Mouse (Mus musculus) adrenal gland, postnatal 14 days (tissue): ENCODE results near the gene Gm38431. TPM values are rescaled to one million over a fixed set of nuclear protein-coding genes. Genes with fewer than 3 reads are reported as not detected.

Experiments
- DNase-seq: peaks from one replicate; pipeline ENCODE4 v3.0.0; 2021; ENCODE audit warnings: mixed read lengths
- long read RNA-seq, 2 experiments: library from polyadenylated mRNA; stranded (forward); transcript quantifications; one replicate each; pipeline ENCODE4 v2.0.0; 2021
- total RNA-seq: library from RNA; stranded (reverse); gene quantifications from 2 replicates; pipeline ENCODE4 v1.2.3, GENCODE M21; 2021

The Gm38431 gene
- total RNA-seq: 1.4 and 2.1 TPM in 2 replicates
- long read RNA-seq, experiment 1, partial matches to known transcripts: 7 of 8 reads
- long read RNA-seq, experiment 1, other reads (novel, unspliced or antisense): 1 of 8 reads
- long read RNA-seq, experiment 2, partial matches to known transcripts: 1 of 9 reads
- long read RNA-seq, experiment 2, other reads (novel, unspliced or antisense): 8 of 9 reads

DNA sequence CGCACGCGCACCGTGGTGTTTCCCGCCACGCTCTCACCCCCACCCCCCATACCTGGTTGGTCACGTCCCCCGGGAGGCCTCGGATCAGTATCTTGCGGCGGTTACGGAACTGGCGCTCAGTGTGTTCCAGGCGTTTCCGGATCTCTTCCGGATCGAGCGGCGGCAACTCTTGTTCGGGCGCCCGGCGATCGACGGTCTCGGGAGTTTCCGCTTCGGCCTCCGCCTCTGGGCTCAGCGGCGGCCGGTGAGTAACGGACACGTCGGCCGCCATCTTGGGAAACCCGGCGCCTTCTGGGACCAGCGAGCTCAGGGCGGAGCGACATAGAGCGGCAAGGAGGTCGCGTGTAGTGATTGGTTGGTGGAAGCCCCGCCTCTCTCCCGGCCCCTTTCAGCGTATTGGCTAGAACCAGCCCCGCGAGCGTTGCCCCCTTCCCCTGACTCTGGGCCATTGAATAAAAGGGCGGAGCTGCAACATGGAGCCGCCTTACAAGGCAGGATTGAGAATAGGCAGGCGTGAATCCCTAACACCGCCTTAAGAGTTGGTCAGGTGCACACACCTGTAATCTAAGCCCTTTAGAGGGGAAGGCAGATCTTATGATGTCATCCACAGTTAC is at the start of gene Gm38431, which contains the start of gene Raver1:
Gm38431 (minus strand) TSS at position 291 of the 614 bp plus-strand sequence.
Raver1 (minus strand) TSS at position 302 of the 614 bp plus-strand sequence.
- DNase-seq: peak; percentile 98

DNA sequence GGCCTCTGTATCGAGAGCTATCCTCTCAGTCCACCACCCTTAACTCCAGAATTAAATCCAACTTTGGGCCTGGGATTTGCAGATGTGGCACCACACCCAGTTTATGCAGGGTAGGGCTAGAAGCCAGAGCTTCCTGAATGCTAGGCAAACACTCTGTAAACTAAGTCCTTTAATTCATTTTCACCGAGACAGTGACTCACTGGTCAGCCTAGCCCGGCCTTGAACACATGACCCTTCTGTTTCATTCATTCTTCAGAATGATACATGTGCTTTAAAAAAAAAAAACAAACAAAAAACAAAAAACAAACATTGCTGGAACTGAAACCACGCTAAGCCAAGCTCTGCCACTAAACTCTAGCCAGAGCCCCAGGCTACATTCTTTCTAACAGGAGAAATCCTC is 46.6 kb upstream of the Gm38431 start:
- DNase-seq: peak; percentile 25

DNA sequence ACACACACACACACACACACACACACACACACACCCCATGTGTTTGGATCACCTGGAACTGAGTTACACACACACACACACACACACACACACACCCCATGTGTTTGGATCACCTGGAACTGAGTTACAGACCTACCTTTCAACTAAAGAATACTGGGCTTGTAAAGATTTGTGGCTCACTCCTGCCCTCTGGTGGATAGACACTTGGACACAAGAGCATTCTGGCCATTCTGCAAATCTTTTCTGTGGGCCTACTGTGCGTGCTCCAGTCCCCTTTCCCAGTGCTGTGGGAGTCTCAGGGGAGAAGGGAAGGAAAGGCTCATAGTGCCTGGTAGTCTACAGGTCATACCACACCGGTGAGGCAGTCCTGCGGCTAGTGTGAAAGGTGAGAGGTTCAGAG is 45.4 kb upstream of the Gm38431 start:
- peak; percentile 76 for DNase-seq

DNA sequence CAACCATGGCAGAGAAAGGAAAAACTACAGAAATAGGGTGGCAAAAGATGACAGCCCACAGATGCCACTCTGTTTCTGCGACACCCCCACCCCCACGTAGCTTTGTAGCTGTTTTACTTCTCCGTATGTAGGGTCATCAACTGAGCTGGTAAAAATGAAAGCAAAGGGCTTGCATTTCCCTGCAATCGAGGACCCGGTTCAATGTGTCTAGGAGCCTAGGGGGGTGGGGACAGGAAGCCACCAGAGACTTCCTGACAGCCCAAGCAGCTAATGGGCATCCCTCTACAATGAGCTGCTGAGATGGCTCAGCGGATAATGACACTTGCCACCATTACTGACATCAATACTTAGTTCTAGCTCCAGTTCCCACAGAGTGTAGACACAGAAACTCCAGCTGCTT is 44.6 kb upstream of the Gm38431 start:
- DNase-seq: no peak

DNA sequence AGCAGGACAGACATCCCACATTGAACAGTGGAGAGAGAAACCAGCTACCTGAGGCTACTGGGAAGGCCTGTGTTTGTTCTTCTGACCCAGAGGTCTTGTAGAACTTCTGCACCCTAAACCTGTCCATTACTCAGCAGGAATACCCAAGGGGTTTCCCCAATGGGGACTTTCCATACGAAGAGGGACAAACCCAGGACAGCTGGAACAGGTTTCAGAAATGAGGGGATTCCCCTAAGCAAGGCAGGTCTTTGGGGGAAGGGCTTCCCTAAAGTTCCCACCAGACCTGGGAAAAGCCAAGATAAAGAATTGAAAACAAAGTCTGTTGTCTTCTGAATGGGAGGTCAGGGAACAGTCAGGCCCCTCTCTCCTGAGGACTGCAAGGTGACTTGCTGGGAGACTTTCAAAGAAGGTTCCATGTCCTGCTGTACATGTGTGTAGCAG is 44.2 kb upstream of the Gm38431 start:
- DNase-seq: no peak

DNA sequence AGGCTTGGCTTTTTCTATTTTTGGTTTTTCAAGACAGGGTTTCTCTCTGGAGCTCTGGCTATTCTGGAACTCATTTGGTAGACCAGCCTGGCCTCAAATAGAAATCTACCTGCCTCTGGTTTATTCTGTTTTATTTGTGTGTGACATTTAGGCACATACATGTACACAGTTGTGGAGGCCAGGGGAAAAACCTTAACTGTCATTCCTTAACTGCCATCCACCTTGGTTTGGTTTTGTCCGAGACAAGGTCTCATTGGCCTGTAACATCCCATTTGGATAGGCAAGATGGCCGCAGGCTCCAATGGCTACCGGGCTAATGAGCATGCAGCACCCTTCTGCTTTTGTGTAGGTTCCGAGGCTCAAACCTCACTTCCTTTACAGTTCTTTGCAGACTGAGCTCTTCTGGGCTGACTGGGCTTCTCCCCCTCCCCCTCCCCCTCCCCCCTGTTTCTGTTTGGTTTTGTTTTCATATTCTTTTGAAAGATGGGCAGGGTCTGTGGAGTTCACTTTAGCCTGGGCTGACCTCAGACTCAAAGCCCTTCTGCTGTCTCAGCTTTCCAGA is 43.6 kb upstream of the Gm38431 start:
- peak; percentile 6 for DNase-seq

DNA sequence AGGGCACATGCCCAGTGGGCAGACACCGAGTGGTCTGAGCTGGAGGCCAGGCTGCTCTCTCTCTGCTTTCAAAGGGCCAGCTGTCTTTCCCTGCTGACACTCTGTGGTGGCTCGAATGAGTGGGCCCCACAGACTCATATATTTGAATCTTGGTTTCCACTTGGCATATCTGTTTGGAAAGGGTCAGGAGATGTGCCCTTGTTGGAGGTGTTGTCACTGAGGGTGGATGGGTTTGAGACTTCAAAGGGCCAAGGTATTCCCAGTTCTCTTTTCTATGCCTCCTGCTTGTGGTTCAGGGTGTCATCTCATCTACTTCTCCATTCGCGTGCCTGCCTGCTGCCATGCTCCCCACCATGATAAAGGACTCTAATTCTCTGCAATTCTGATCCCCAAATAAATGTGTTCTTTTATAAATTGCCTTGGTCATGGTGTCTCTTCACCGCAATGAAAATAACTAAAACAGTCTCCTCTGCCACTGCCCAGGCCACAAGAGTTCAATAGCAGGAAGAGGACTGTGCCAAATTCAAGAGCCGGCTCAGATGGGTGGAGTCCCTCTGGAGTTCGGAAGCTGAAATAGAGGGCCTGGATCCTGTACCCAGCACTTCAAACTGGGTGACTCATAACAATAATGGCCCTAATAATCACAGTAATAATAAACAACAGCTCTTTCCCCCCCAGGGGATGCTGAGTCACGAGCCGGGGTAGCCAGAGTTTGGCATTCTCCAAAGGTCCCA is 43.0 kb upstream of the Gm38431 start:
- DNase-seq: peak; percentile 64

DNA sequence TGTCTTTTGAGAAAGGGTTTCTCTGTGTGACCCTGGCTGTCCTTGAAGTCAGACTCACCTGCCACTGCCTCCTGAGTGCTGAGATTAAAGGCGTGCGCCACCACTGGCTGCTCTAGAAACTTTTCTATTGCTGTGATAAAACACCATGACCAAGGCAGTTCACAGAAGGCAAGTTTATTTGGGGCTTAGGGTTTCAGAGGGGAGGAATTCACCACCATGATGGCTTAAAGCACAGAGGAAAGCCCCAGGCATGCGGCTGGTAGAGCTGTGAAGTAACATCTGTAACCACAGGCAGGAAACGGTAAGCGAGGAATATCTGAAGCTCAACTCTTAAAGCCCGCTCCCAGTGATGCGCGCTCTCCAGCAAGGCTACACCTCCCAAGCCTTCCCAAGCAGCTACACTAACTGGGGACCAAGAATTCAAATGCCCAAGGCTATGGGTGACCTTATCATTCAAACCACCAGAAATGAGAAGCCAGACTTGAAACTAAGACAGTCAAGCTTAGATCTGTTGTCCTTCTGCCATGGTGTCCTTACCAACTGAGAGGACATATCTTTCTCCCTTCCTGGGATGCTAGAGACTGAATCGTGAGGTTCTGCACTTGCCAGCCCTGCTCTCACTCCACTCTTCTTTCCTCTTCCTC is 41.4 kb upstream of the Gm38431 start:
- DNase-seq: no peak

DNA sequence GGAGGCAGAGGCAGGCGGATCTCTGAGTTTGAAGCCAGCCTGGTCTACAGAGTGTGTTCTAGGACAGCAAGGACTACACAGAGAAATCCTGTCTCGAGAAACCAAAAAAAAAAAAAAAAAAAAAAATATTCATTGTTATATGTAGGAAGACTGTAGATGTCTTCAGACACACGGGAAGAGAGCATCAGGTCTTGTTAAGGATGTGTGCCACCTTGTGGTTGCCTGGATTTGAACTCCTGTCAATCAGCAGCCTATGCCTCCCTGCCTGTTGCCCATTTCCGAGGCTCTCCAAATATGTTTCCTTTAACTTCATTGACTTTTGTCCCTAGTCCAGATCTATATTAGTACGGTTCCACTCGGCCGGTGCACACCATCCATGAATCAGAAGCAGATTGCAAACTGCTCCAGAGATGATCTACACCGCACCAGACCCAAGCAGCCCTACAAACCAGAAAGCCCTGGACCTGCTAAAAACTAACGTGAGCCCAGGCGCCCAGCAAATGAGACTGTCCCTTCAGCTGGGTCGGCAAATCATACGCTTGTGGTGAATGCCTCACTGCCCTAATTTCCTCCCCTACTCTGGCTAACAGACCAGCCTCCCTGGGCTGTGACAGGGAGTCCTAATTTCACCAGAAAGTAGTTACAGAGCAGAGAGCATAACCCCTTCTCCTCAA is 40.4 kb upstream of the Gm38431 start:
- DNase-seq: no peak

DNA sequence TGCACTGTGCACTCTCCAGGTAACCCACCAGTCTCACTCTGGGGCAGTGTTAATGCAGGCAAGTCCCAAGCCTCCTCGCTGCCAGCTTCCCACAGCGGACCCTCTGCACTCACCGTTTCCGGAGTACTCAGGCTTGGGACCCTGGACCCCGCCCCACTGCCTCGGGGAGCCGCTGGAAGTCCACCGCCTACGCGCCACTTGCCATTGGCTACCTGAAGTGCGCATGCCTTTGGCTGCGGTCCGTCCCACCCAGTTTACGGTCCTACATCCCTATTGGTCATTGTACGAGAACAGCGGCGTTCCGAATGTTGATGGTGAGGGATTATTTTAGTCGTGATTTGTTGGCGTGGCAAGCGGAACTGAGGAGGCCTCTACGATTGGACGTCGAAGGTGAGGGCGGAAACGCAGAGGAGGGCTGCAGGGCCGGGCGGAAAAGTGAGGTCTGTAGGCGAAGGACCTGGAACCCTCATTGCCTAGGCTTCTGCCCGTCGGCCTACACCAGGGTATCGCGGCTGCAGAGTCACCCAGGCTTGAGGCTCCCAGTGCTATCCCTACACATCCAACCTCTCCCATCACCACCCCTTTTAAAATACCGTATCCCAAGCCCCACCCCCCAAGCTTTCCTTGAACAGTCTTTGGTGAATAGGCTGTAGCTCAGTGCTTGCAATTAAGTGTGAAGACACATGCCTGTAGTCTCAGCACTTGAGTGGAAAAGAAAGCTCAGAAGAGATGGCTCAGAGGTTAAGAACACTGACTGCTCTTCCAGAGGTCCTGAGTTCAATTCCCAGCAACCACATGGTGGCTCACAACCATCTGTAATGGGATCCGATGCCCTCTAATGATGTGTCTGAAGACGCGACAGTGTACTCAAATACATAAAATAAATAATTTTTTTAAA is 39.5 kb upstream of the Gm38431 start, which contains the start of gene Tyk2:
Tyk2 (minus strand) TSS at position 185 of the 898 bp plus-strand sequence.
- peak; percentile 95 for DNase-seq

DNA sequence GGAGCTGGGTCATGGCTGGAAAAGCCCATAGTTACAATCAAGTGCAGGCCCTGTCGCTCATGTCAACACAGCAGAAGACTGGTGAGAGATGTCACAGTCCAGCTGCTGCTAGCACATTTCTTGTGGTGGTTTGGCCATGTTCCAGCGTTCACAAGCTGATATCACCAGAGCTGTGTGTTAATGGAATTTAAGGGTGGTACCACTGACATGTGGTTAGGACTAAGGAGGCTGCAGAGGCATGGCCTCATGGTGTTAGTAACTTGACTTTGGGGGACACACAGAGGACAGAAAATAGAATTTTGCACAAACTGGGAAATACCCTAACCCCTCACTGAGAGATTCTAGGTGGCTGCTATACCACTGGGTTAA is 34.4 kb upstream of the Gm38431 start:
- DNase-seq: no peak

DNA sequence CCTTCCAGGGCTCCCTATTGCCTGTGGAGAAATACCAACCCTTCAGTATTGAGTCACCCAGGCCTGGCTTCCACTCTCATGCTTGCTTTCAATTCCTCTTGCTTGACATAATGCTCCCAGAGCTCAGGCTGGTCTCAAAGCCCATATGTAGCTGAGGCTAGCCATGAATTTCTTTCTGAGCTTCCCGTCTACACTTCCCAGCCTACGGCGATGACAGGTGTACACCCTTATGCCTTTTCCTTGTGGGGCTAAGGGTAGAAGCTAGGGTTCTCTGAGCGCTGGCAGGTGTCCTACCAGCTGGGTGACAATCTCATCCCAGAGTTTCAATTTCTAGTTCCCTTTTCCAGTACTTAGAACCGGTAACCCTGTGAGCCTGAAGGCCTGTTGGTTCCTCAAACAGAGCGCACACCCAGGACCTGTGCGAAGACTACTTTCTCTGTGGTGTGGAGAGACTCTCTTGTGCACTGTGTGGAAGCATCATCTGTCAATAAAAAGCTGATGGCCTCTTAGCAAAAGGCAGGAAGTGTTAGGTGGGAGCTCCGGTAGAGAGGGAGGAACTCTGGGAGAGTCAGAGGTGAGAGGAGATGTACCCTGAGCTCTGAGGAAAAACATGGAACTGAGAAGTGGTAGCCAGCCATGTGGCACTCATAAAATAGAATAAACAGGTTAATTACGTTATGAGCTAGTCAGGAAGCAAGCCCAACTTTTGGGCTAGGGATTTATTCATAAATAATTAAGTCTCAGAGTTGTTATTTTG is 33.9 kb upstream of the Gm38431 start:
- DNase-seq: no peak

DNA sequence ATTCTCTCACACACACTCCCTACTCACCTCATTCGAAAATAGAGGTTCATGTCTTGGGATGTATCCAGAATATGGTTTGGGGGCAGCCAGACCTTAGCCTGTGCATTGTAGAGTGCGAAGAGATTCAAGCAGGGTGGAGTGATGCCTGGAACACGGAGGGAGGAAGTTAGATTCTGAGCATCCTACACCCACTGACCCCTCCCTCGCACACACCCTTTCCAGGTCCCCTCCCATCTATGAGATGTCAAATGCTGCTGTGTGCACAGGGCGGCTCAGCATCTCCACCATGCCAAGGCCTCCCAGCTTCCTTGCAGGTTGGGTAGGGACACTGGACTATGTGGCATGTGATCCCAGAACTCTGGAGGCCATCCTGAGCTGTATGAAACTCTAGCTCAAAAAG is 33.0 kb upstream of the Gm38431 start:
- no peak for DNase-seq

DNA sequence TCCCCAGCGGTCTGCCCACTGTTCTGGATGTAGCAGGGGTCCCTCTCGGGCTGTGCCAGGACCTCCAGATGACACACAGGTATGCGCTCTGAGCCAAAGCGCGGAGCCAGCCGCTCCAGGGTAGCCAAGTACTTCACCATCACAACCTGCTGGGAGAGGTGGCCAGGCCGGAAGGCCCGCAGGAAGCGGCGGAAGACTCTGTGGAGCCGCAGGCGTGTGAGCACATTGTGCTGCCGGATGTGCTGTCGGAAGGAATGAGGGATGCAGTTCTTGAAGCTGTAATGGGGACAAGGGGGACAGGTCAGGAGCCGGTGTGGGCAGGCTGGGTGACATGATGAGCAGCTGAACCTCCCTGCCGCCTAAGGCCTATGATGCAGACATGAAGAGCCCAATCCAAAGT is 29.7 kb upstream of the Gm38431 start:
- no peak for DNase-seq

DNA sequence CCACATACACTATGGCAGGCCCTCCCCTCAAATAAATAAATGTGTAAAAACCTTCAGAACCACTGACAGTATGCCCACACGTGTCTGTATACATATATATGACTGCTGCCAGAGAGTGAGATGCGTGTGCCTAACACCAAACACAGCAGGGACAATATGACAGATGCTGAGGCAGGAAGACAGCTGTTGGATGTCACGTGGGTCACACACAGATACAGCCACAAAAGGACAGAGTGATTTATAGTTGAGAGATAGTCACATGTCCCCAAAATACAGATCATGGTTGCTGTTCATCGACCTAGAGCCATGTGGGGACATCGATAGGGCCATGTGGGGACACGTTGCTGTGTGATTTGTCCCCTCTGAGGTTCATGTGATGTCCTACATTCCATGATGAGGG is 25.3 kb upstream of the Gm38431 start:
- DNase-seq: no peak

DNA sequence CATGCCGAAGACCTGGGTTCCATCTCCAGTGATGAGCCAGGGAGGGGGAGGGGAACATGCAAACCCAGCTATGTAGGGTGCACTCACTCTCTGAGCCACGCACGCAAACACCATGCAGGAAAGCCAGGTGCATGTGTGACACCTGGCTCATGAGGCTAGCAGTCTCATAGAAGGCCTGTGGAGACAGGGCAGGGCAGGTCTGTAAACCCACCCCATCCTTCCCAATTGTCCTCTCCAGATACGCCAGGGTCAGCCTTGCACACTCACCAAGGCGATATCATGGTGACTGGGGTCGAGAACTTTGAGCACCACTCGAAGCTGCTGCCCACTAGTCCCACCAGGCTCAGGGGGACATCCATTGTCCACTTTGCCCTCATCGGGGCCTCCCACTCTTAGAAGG is 23.3 kb upstream of the Gm38431 start:
- no peak for DNase-seq

DNA sequence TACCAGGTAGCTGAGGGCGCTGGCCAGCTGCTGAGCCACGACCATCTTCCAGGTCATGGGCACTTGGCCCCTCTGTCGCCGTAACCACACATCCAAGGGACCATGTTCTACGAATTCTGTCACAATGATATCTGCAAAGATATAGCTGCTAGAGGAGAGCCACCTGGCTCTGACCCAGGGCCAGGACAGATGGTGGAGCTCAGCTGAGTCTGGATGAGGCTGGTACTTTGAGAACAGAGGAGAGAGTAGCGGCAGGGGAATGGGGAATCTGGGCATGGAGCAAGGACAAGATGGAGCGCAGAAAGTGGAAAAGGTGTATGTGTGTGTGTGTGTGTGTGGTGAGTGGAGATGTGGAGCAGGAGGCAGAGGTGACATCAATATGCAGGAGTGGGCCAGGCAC is 22.4 kb upstream of the Gm38431 start:
- DNase-seq: no peak

DNA sequence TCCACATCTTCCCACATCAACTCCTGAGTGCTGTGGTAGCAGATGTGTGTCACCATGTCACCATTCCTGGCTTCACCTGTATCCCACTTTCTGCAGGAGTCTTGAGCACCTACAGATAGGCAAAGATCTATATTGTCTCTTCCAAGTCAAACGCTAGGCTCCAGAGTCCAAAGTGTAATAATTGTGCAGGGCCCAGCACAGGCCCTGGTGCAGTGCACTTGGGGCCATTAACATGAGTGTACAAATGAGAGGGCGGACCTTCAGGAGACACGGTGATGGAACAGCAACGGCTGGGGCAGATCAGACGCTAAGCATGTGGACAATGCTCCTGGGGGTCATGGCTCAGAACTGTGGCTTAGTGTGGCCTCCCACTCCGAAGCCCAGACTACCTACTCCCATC is 22.0 kb upstream of the Gm38431 start:
- no peak for DNase-seq

DNA sequence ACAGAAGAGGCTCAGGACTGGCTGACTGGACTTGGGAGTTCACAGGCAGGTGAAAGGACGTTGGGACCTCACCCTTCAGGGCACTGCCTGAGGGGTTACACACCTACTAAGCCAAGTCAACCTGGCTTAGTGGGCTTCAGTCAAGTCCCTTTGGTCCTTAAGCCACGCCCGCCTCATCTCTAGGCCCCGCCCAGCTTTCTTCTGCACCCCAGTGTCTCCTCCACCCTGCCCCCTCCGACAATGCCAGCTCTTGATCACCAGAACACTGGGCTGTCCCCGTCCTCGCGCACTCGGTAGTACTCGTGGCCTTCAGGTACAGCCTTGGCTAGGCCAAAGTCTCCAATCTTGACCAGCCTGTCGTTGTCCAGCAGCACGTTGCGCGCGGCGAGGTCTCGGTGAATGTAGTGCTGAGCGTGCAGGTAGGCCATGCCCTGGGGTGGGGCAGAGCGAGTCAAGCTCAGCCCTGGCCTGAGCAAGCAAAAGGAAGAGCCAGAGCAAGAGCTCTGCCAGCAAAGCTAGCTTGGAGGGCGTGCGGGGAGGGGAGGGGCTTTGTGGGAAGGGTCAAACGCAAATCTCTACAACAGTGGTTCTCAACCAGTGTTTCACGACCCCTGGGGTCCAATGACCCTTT is 15.9 kb upstream of the Gm38431 start:
- DNase-seq: no peak
